Mouse (Mus musculus) liver, adult 2 months (tissue): ENCODE measurements around the gene Psmd14. TPM values are rescaled to one million over a fixed set of nuclear protein-coding genes. Genes with fewer than 3 reads are reported as not detected.

Experiments
- DNase-seq: peaks from one replicate; pipeline ENCODE4 v3.0.0-alpha.2; 2011; ENCODE audit warnings: low read depth, low spot score; ENCODE audit errors: extremely low read depth
- H3K27ac ChIP-seq: fragments of 200-500 bp; replicated peaks from 2 replicates; pipeline ENCODE4 v1.5.1; 2012; ENCODE audit warnings: low read depth, mild to moderate bottlenecking, control low read depth, inconsistent platforms, low read length; ENCODE audit not compliant: insufficient read depth
- H3K27me3 ChIP-seq: fragments of 200-500 bp; 2 replicates; pipeline ENCODE4 v1.6.1; 2012; ENCODE audit warnings: mild to moderate bottlenecking, moderate library complexity, low read length, inconsistent platforms; ENCODE audit not compliant: control insufficient read depth, insufficient read depth
- H3K36me3 ChIP-seq: fragments of 200-500 bp; 2 replicates; pipeline ENCODE4 v1.6.1; 2012; ENCODE audit warnings: low read length, inconsistent platforms; ENCODE audit not compliant: control insufficient read depth, insufficient read depth
- H3K4me1 ChIP-seq: fragments of 200-500 bp; 2 replicates; pipeline ENCODE4 v1.6.1; 2011; ENCODE audit warnings: low read length; ENCODE audit not compliant: control insufficient read depth, insufficient read depth
- H3K4me3 ChIP-seq: fragments of 200-500 bp; 2 replicates; pipeline ENCODE4 v1.5.1; 2011; ENCODE audit warnings: low read depth, mild to moderate bottlenecking, control low read depth, low read length, moderate library complexity; ENCODE audit not compliant: insufficient read depth
- H3K79me2 ChIP-seq: fragments of 200-500 bp; 2 replicates; pipeline ENCODE4 v1.6.1; 2012; ENCODE audit warnings: inconsistent platforms, mild to moderate bottlenecking, low read length, moderate library complexity; ENCODE audit not compliant: control insufficient read depth, insufficient read depth
- H3K9ac ChIP-seq: fragments of 200-500 bp; 2 replicates; pipeline ENCODE4 v1.6.1; 2012; ENCODE audit warnings: low read depth, mild to moderate bottlenecking, control low read depth, inconsistent platforms, low read length
- CTCF ChIP-seq: fragments of 200-500 bp; IDR thresholded peaks from 2 replicates; pipeline ENCODE4 v1.5.1; 2011; ENCODE audit warnings: low read depth, low read length, control low read depth
- POLR2A ChIP-seq: fragments of 200-500 bp; IDR thresholded peaks from 2 replicates; pipeline ENCODE4 v1.6.1; 2011; ENCODE audit warnings: low read length, control low read depth; ENCODE audit not compliant: insufficient read depth; ENCODE audit errors: extremely low read depth
- WGBS: fragments of 180-500 bp; shearing (Covaris S2); methylation state at CpG from one replicate; pipeline ENCODE4 v1.1.7; 2018; 5-methylcytosine and 5-hydroxymethylcytosine counted together
- polyA plus RNA-seq: library from polyadenylated mRNA; depleted of rRNA; stranded (reverse); fragments of >200 nt; gene quantifications from 2 replicates; pipeline ENCODE4 v1.2.3, GENCODE M21; 2012; rRNA removed
- total RNA-seq: library from RNA; depleted of rRNA; stranded (reverse); fragments of >200 nt; gene quantifications from 2 replicates; pipeline ENCODE4 v1.2.3, GENCODE M21; 2014; rRNA removed

Gene Psmd14
- 55.5 and 65.1 TPM in 2 replicates for total RNA-seq
- polyA plus RNA-seq = 11.4 and 15.8 TPM in 2 replicates

DNA sequence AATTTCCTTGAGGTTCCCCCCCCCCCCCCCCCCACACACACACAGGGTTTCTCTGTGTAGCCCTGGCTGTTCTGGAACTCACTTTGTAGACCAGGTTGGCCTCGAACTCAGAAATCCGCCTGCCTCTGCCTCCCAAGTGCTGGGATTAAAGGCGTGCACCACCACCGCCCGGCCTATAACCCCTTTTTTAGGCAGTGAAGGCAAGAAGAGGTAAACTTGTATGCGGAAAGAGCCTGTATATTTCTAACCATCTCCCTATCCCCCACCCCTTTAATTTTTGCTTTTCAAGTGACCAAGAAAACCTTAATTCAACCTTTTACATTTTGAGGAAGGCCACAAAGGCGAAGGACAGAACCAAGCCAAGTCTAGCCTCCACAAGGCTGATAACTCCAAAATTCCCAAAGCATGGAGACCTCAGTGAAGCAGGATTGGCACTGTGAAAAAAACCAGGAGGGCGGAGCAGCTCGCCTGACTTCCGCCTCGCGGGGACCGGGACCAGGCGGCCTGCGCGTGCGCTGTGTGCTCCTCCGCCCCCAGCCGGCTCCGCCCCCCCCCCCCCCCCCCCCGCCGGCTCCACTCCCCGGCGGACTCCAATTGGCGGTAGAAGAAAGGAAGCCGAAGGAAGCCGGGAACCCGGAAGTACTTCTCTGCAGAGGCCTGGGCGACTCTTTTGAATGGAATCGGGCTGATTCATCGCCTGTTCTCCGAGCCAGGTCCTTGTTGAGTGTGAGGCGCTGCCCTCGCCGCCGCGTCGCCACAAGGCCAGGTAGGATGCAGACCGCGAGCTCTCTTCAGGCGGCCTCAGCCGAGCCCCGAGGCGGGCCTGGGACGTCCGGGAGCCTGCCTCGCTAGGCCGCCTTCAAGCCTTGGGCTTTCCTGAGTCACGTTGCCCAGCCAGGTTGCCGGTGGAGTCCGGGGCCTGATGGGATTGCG, at the start of gene Psmd14:
TSS of gene Psmd14 (plus strand) at position 587 of the 933 bp plus-strand sequence.
- H3K4me1 ChIP-seq = peaks cover 9% of the 10 kb centered on the region
- DNase-seq = peak; percentile 84

DNA sequence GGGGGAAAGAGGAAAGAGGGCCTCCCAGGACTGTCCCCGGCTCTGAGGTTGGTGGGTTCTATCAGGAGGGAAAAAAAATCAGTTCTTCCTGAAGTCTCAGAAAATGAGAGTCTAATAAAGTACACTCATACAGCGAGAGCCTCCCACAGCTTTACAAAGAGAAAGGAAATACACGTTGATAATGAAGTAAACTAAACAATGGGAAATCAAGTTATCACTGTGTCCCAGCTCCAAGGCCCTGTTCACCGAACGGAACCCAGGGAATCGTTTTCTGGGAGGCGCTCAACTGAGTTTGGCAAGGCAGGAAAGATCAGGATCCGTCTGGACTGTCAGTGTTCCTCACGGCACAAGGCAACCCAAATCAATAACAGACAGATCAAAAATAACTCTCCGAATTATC, 48.7 kb upstream of the Psmd14 start:
- H3K4me3 ChIP-seq = no peak overlapping the region
- peak; percentile 18 for DNase-seq
- no peaks in the 10 kb centered on the region for H3K36me3 ChIP-seq
- no peaks in the 10 kb centered on the region; the same call in 1 of the 2 replicates for H3K27me3 ChIP-seq
- no peaks in the 10 kb centered on the region for H3K79me2 ChIP-seq
- H3K27ac ChIP-seq = peak overlapping the region; percentile 70; the same call in 1 of the 2 replicates
- H3K9ac ChIP-seq = no peak overlapping the region
- 70% methylated on average over 10 of the region's 10 CpGs for WGBS
- no peaks in the 10 kb centered on the region for H3K4me1 ChIP-seq
- TF ChIP-seq POLR2A (no peak), CTCF (no peak)

More for the DNA sequence above, at the start of gene Psmd14:
- peak within 1 kb of the TSS; percentile 97 for H3K9ac ChIP-seq
- peak within 1 kb of the TSS; percentile 79 for H3K27ac ChIP-seq
- peaks cover 19% of the 10 kb centered on the region; the same call in 1 of the 2 replicates for H3K79me2 ChIP-seq
- WGBS = 6% methylated on average over 47 of the region's 52 CpGs
- H3K36me3 ChIP-seq = no peaks in the 10 kb centered on the region
- H3K4me3 ChIP-seq = peak within 1 kb of the TSS; percentile 99
- H3K27me3 ChIP-seq = no peaks in the 10 kb centered on the region
- no peak for TF ChIP-seq CTCF
- peak; percentile 34; the same call in 1 of the 2 replicates for TF ChIP-seq POLR2A

- Histone ChIP-seq H3K27ac (no peak overlapping the region), H3K4me1 (no peaks in the 10 kb centered on the region), H3K4me3 (no peak overlapping the region), H3K79me2 (no peaks in the 10 kb centered on the region), H3K36me3 (no peaks in the 10 kb centered on the region), H3K9ac (no peak overlapping the region), H3K27me3 (no peaks in the 10 kb centered on the region; the same call in 1 of the 2 replicates)
- 77% methylated on average over 10 of the region's 10 CpGs for WGBS
- DNase-seq = no peak
- TF ChIP-seq POLR2A = no peak
- no peak for TF ChIP-seq CTCF
These were observed 47.8 kb upstream of the Psmd14 start for GRCm38 (mm10) chr2:61663573-61664241.

DNA sequence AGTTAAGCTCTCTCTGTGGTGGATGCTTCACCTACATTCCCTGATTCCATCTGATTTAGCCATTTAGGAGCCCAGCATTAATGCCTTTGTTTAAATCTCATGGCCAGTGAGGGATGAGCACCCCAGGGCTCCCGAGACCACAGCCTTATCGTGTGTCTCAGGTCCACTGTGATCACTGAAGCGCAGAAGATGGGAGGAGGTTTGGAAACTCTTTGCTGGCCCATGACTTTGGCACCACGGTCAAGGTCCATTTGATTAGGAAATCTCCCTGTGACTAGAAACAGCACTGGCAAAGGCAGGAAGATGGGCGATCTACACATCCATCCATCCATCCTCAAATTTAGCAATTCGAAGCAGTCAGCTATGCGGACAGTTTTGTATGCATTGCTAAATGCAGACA, 44.1 kb upstream of the Psmd14 start:
- Histone ChIP-seq H3K9ac (no peak overlapping the region), H3K27me3 (no peaks in the 10 kb centered on the region; the same call in 1 of the 2 replicates), H3K4me1 (no peaks in the 10 kb centered on the region), H3K4me3 (no peak overlapping the region), H3K36me3 (no peaks in the 10 kb centered on the region), H3K27ac (no peak overlapping the region), H3K79me2 (no peaks in the 10 kb centered on the region)
- TF ChIP-seq CTCF (no peak), POLR2A (no peak)
- WGBS = 43% methylated on average over 7 of the region's 7 CpGs
- peak; percentile 64 for DNase-seq

- no peak overlapping the region for H3K9ac ChIP-seq
- H3K4me1 ChIP-seq = no peaks in the 10 kb centered on the region
- WGBS = 35% methylated on average over 4 of the region's 4 CpGs
- H3K27me3 ChIP-seq = no peaks in the 10 kb centered on the region
- DNase-seq = peak; percentile 31
- no peak overlapping the region for H3K27ac ChIP-seq
- peak; percentile 78 for TF ChIP-seq CTCF
- no peak for TF ChIP-seq POLR2A
- no peaks in the 10 kb centered on the region for H3K79me2 ChIP-seq
- no peaks in the 10 kb centered on the region for H3K36me3 ChIP-seq
- no peak overlapping the region for H3K4me3 ChIP-seq
These were observed 43.2 kb upstream of the Psmd14 start for GRCm38 (mm10) chr2:61668260-61668659.
